Mouse (Mus musculus) bone marrow, adult 2 months (tissue): Measurements from ENCODE around the gene Duxf3. TPM values are rescaled to one million over a fixed set of nuclear protein-coding genes. Genes with fewer than 3 reads are reported as not detected.

Experiments
- H3K27ac ChIP-seq: fragments of 200-500 bp; 2 replicates; pipeline ENCODE4 v1.5.1; 2012; ENCODE audit warnings: low read depth, mild to moderate bottlenecking, control low read depth, inconsistent platforms, low read length; ENCODE audit not compliant: control insufficient read depth, poor library complexity, insufficient read depth
- H3K4me1 ChIP-seq: fragments of 200-500 bp; 2 replicates; pipeline ENCODE4 v1.6.1; 2011; ENCODE audit warnings: low read length; ENCODE audit not compliant: control insufficient read depth, insufficient read depth
- H3K4me3 ChIP-seq: fragments of 200-500 bp; replicated peaks from 2 replicates; pipeline ENCODE3; 2011; ENCODE audit warnings: mild to moderate bottlenecking, low read depth, low read length, control low read depth; ENCODE audit not compliant: control insufficient read depth
- CTCF ChIP-seq: fragments of 200-500 bp; IDR thresholded peaks from 2 replicates; pipeline ENCODE4 v1.5.1; 2011; ENCODE audit warnings: low read length, control low read depth; ENCODE audit not compliant: control insufficient read depth, insufficient read depth
- POLR2A ChIP-seq: fragments of 200-500 bp; IDR thresholded peaks from 2 replicates; pipeline ENCODE4 v1.6.1; 2011; ENCODE audit warnings: low read depth, mild to moderate bottlenecking, control low read depth, low read length, borderline replicate concordance; ENCODE audit not compliant: control insufficient read depth
- WGBS: fragments of 180-500 bp; shearing (Covaris S2); methylation state at CpG from one replicate; pipeline ENCODE4 v1.1.7; 2018; 5-methylcytosine and 5-hydroxymethylcytosine counted together
- polyA plus RNA-seq: library from polyadenylated mRNA; stranded (reverse); fragments of >200 nt; gene quantifications from 2 replicates; pipeline ENCODE4 v1.2.4, GENCODE M21; 2011; ENCODE audit warnings: low replicate concordance; ENCODE audit not compliant: missing spikeins, insufficient read depth, insufficient read length

Duxf3 gene
- polyA plus RNA-seq, 1 experiment, result not detected

- WGBS, result 81% methylated on average over 4 of the region's 4 CpGs
- Histone ChIP-seq H3K4me1 (no peaks in the 10 kb centered on the region), H3K27ac (no peak overlapping the region), H3K4me3 (no peak overlapping the region)
- TF ChIP-seq CTCF (no peak), POLR2A (no peak)
Measured at GRCm38 (mm10) chr10:58206639-58207404, 25.7 kb downstream of the Duxf3 start.

DNA sequence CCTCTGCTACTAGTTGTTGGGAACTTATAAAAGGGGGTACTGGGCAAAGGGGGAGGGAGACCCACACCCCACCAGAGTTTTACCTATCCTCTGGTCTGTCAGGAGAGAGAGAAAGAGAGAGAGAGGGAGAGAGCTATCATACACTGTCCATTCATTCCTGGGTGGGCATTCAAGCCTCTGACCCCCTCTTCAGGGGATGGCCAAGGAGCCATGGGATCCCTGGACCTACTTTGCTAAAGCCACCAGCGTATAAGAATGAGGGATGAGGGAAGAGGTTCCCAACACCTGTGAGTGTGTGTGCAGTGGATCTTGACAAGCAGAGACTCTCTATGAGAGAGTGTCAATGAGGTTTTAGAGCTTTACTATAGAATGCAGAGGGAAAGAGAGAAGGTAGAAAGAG is 26.5 kb downstream of the Duxf3 start:
- Histone ChIP-seq H3K4me3 (no peak overlapping the region), H3K4me1 (no peaks in the 10 kb centered on the region), H3K27ac (no peak overlapping the region)
- no peak for TF ChIP-seq POLR2A
- TF ChIP-seq CTCF, result no peak
- 33% methylated on average over 1 of the region's 1 CpGs for WGBS

Other genes with a start within 250 kb of the Duxf3 start
- gene AW822073, start 7.7 kb downstream of the Duxf3 start, polyA plus RNA-seq, result not detected in 2 replicates
- not detected in 2 replicates for gene Gm4981, start 4.0 kb upstream of the Duxf3 start, polyA plus RNA-seq
- gene Gcc2, start 22.8 kb upstream of the Duxf3 start, polyA plus RNA-seq, result 8.0 and 8.8 TPM in 2 replicates
- 31.6 and 44.1 TPM in 2 replicates for gene Lims1, start 90.8 kb upstream of the Duxf3 start, polyA plus RNA-seq
- 17.0 and 19.9 TPM in 2 replicates for gene Ranbp2, start 214.2 kb upstream of the Duxf3 start, polyA plus RNA-seq